Mouse (Mus musculus): ENCODE measurements around the gene Batf2.
A peak's percentile ranks its signal among the peaks of the same experiment; 100 is the strongest.

DNA sequence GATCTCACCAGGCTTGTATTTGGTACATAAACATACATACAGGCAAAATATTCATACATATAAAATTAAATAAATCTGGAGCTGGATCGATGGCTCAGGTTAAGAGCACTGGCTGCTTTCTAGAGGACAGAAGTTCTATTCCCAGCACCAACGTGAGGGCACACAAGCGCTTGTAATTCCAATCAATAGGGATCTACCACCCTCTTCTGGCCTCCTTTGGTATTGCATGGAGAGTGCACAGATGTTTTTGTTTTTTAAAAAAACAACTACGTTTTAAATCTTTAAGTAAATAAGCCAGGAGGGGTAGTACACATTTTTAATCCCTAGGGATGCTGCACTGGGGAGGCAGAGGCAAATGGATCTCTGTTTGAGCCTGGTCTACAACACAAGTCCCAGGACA is 14.5 kb upstream of the Batf2 start:
- no peak for TF ChIP-seq POLR2A (IDR thresholded peaks at IDR 0.05; ENCODE audit: low read depth, low read length)
- TF ChIP-seq CTCF (conservative IDR thresholded peaks at IDR 0.05; ENCODE audit: insufficient read depth, insufficient read length, low read depth, low read length), result peak; percentile 61

All from kidney, adult 2 months (tissue).